Mouse (Mus musculus) ES-Bruce4 (cell line): ENCODE results near the gene Aspg. TPM values are rescaled to one million over a fixed set of nuclear protein-coding genes. Genes with fewer than 3 reads are reported as not detected.

Experiments
- H3K27ac ChIP-seq: 2 replicates; pipeline ENCODE4 v1.5.1; 2012; ENCODE audit warnings: low read length, inconsistent platforms; ENCODE audit not compliant: insufficient read depth
- H3K27me3 ChIP-seq: 2 replicates; pipeline ENCODE4 v1.6.1; 2012; ENCODE audit warnings: mild to moderate bottlenecking, low read length, inconsistent platforms; ENCODE audit not compliant: control insufficient read depth, poor library complexity, insufficient read depth, severe bottlenecking
- H3K36me3 ChIP-seq: 2 replicates; pipeline ENCODE4 v1.6.1; 2012; ENCODE audit warnings: inconsistent platforms, mild to moderate bottlenecking, low read length, moderate library complexity; ENCODE audit not compliant: control insufficient read depth, poor library complexity, insufficient read depth, severe bottlenecking
- H3K4me1 ChIP-seq: one replicate; pipeline ENCODE4 v1.8.1; 2011; ENCODE audit warnings: low read length; ENCODE audit not compliant: control insufficient read depth, insufficient read depth
- H3K4me3 ChIP-seq: 2 replicates; pipeline ENCODE4 v1.5.1; 2011; ENCODE audit warnings: low read depth, mild to moderate bottlenecking, low read length
- H3K9ac ChIP-seq: 2 replicates; pipeline ENCODE4 v1.6.1; 2012; ENCODE audit warnings: low read depth, mild to moderate bottlenecking, inconsistent platforms; ENCODE audit not compliant: poor library complexity, severe bottlenecking
- H3K9me3 ChIP-seq: replicated peaks from 2 replicates; pipeline ENCODE4 v1.6.1; 2012; ENCODE audit warnings: mild to moderate bottlenecking, low read length, inconsistent platforms; ENCODE audit not compliant: control insufficient read depth, poor library complexity, insufficient read depth, severe bottlenecking
- CTCF ChIP-seq: IDR thresholded peaks from one replicate; pipeline ENCODE4 v1.8.1; 2011; ENCODE audit warnings: low read depth, low read length
- EP300 ChIP-seq: IDR thresholded peaks from 2 replicates; pipeline ENCODE4 v1.6.1; 2011; ENCODE audit warnings: low read depth, low read length; ENCODE audit not compliant: insufficient read depth
- POLR2A ChIP-seq: IDR thresholded peaks from one replicate; pipeline ENCODE4 v1.8.1; 2011; ENCODE audit warnings: low read length; ENCODE audit not compliant: insufficient read depth
- polyA plus RNA-seq: library from polyadenylated mRNA; stranded (reverse); fragments of >200 nt; gene quantifications from 2 replicates; pipeline ENCODE4 v1.2.4, GENCODE M21; 2011; ENCODE audit warnings: low read depth; ENCODE audit not compliant: missing spikeins, insufficient read depth, insufficient read length

Aspg gene
- polyA plus RNA-seq, 1 experiment = 7.7 TPM

- H3K4me1 ChIP-seq = peaks cover 3% of the 10 kb centered on the region
- H3K27me3 ChIP-seq = no peaks in the 10 kb centered on the region
- no peak overlapping the region for H3K4me3 ChIP-seq
- H3K9me3 ChIP-seq = no peaks in the 10 kb centered on the region
- H3K9ac ChIP-seq = no peak overlapping the region
- TF ChIP-seq CTCF (no peak), POLR2A (no peak), EP300 (no peak)
- no peak overlapping the region for H3K27ac ChIP-seq
- no peaks in the 10 kb centered on the region for H3K36me3 ChIP-seq
Measured at GRCm38 (mm10) chr12:112121188-112121587, 14.7 kb downstream of the Aspg start.

- Histone ChIP-seq H3K4me3 (no peak overlapping the region), H3K9ac (no peak overlapping the region), H3K4me1 (peaks cover 6% of the 10 kb centered on the region), H3K9me3 (no peaks in the 10 kb centered on the region), H3K27me3 (0 out of 2 replicates have a peak, but pooled peaks cover 3% of the 10 kb centered on the region), H3K27ac (no peak overlapping the region), H3K36me3 (no peaks in the 10 kb centered on the region)
- TF ChIP-seq EP300 (no peak), CTCF (no peak), POLR2A (no peak)
Measured at GRCm38 (mm10) chr12:112125903-112126302, 19.4 kb downstream of the Aspg start.

- Histone ChIP-seq H3K36me3 (no peaks in the 10 kb centered on the region), H3K9me3 (no peaks in the 10 kb centered on the region), H3K27me3 (0 out of 2 replicates have a peak, but pooled peaks cover 3% of the 10 kb centered on the region), H3K27ac (no peak overlapping the region), H3K4me3 (no peak overlapping the region), H3K4me1 (peaks cover 6% of the 10 kb centered on the region), H3K9ac (no peak overlapping the region)
- TF ChIP-seq POLR2A = no peak
- peak; percentile 51 for TF ChIP-seq CTCF
- no peak for TF ChIP-seq EP300
Measured at GRCm38 (mm10) chr12:112126931-112127635, 20.6 kb downstream of the Aspg start.

- 0 out of 2 replicates have a peak, but pooled peaks cover 3% of the 10 kb centered on the region for H3K27me3 ChIP-seq
- H3K27ac ChIP-seq = no peak overlapping the region
- H3K36me3 ChIP-seq = no peaks in the 10 kb centered on the region
- no peak overlapping the region for H3K4me3 ChIP-seq
- TF ChIP-seq CTCF (no peak), POLR2A (no peak), EP300 (no peak)
- H3K9me3 ChIP-seq = no peaks in the 10 kb centered on the region
- H3K4me1 ChIP-seq = peaks cover 6% of the 10 kb centered on the region
- H3K9ac ChIP-seq = no peak overlapping the region
Measured at GRCm38 (mm10) chr12:112128526-112128925, 22.0 kb downstream of the Aspg start.

- H3K9ac ChIP-seq = no peak overlapping the region
- H3K4me3 ChIP-seq = no peak overlapping the region
- H3K27me3 ChIP-seq = 0 out of 2 replicates have a peak, but pooled peaks cover 3% of the 10 kb centered on the region
- H3K4me1 ChIP-seq = peaks cover 6% of the 10 kb centered on the region
- no peaks in the 10 kb centered on the region for H3K36me3 ChIP-seq
- TF ChIP-seq CTCF (no peak), POLR2A (no peak), EP300 (no peak)
- no peaks in the 10 kb centered on the region for H3K9me3 ChIP-seq
- H3K27ac ChIP-seq = no peak overlapping the region
Measured at GRCm38 (mm10) chr12:112129300-112129856, 22.9 kb downstream of the Aspg start.

- TF ChIP-seq POLR2A = no peak
- no peak for TF ChIP-seq EP300
- no peak for TF ChIP-seq CTCF
- Histone ChIP-seq H3K4me1 (peaks cover 6% of the 10 kb centered on the region), H3K27ac (no peak overlapping the region), H3K9me3 (no peaks in the 10 kb centered on the region), H3K4me3 (peak overlapping the region; percentile 59), H3K9ac (peak overlapping the region; percentile 73), H3K36me3 (no peaks in the 10 kb centered on the region), H3K27me3 (0 out of 2 replicates have a peak, but pooled peaks cover 3% of the 10 kb centered on the region)
Measured at GRCm38 (mm10) chr12:112130161-112130860, 23.8 kb downstream of the Aspg start.
